Mouse (Mus musculus): ENCODE measurements at regions not wholly inside any gene's neighbourhood (a gene's known extent, or its start where the extent isn't known, plus 50 kb on each side); places are given as distances from the start of the nearest gene placed in this dataset.

DNA sequence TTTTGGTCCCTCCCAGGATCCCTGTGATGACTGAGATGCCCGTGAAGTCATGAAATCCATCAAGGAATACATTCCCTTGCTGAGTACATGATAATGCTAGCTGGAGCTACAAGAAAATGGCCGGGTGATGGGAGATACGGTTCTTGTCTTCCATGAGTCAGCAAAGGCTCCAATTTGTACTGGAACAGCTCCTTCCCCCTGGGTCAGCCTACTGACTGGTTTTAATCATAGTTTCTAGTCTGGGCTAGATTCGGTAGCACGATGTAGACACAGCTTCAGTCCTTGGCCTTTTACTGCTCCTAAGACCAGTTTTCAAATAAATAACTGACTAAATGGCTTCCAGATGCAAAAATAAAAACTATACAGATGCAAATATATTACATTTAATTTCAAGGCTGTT, 557.5 kb downstream of the Epha4 start:
- H3K4me2 ChIP-seq (ENCODE audit: insufficient read depth, low read depth, poor library complexity, severe bottlenecking), result no peak overlapping the region
- in situ Hi-C loops (cut with MboI; ENCODE audit: low pct_ligation_motif_present, low pct_unique_long_range_greater_than_20kb, low sequenced_read_pairs), result no loop called here
- H3K4me1 ChIP-seq (ENCODE audit: control insufficient read depth in 1 of 2, insufficient read depth in 2 of 2), result no peaks in the 10 kb centered on the region
- no peak overlapping the region for H3K9ac ChIP-seq (ENCODE audit: insufficient read depth, low read depth)
- no peaks in the 10 kb centered on the region for H3K27me3 ChIP-seq (replicated peaks)
- no peaks in the 10 kb centered on the region for H3K79me2 ChIP-seq (replicated peaks; ENCODE audit: control insufficient read depth, extremely low read depth, insufficient read depth, poor library complexity, severe bottlenecking)
- no peaks in the 10 kb centered on the region for H3K9me3 ChIP-seq (replicated peaks; ENCODE audit: low read length)
- no peak overlapping the region for H3K4me3 ChIP-seq (replicated peaks in 1 of 3; ENCODE audit: low read depth in 2 of 3, low read length in 2 of 3, poor library complexity in 1 of 3)
- H3K27ac ChIP-seq (ENCODE audit: insufficient read depth, low read depth), result no peak overlapping the region
- H3K36me3 ChIP-seq (replicated peaks in 1 of 2; ENCODE audit: control insufficient read depth in 1 of 2, insufficient read depth in 1 of 2, low read length in 1 of 2), result no peaks in the 10 kb centered on the region
- TF ChIP-seq ZC3H11A (IDR thresholded peaks at IDR 0.05; ENCODE audit: low read depth, low read length) (no peak), E2F4 (IDR thresholded peaks at IDR 0.05; ENCODE audit: insufficient replicate concordance, low read depth, low read length) (no peak), MEF2A (IDR thresholded peaks at IDR 0.05; ENCODE audit: borderline replicate concordance, low read depth, low read length) (no peak), EP300 (IDR thresholded peaks at IDR 0.05; ENCODE audit: low read length) (no peak), BHLHE40 (IDR thresholded peaks at IDR 0.05; ENCODE audit: low read depth, low read length) (no peak), ZMIZ1 (IDR thresholded peaks at IDR 0.05; ENCODE audit: low read depth, low read length) (no peak), CHD2 (IDR thresholded peaks at IDR 0.05; ENCODE audit: low read length) (no peak), SMC3 (IDR thresholded peaks at IDR 0.05; ENCODE audit: low read depth, low read length) (no peak), RAD21 (IDR thresholded peaks at IDR 0.05; ENCODE audit: low read depth, low read length) (no peak), MYC (IDR thresholded peaks at IDR 0.05; ENCODE audit: low read depth, low read length) (no peak), CHD1 (IDR thresholded peaks at IDR 0.05; ENCODE audit: low read depth, low read length) (no peak), TBP (conservative IDR thresholded peaks at IDR 0.05; ENCODE audit: low read depth, low read length) (no peak), JUN (IDR thresholded peaks at IDR 0.05; ENCODE audit: insufficient read depth, low read depth, low read length) (no peak), HCFC1 (IDR thresholded peaks at IDR 0.05; ENCODE audit: low read depth, low read length) (no peak), UBTF (IDR thresholded peaks at IDR 0.05; ENCODE audit: low read depth, low read length) (no peak), ZKSCAN1 (IDR thresholded peaks at IDR 0.05; ENCODE audit: borderline replicate concordance, low read depth, low read length) (no peak), PAX5 (IDR thresholded peaks at IDR 0.05; ENCODE audit: low read length) (no peak), TCF12 (IDR thresholded peaks at IDR 0.05; ENCODE audit: low read depth, low read length) (no peak), ETS1 (conservative IDR thresholded peaks at IDR 0.05; ENCODE audit: low read depth, low read length) (no peak), RCOR1 (conservative IDR thresholded peaks at IDR 0.05; ENCODE audit: low read depth, low read length) (no peak)
- DNase-seq (ENCODE audit: extremely low read depth), result no peak
- dilution Hi-C loops (cut with MboI; ENCODE audit: extremely low pct_ligation_motif_present, extremely low pct_unique_long_range_greater_than_20kb, low sequenced_read_pairs), result no loop called here

- dilution Hi-C loops (cut with MboI; ENCODE audit: extremely low pct_ligation_motif_present, extremely low pct_unique_long_range_greater_than_20kb, low sequenced_read_pairs), result no loop called here
- TF ChIP-seq JUN (IDR thresholded peaks at IDR 0.05; ENCODE audit: insufficient read depth, low read depth, low read length), result no peak
- TF ChIP-seq NELFE (IDR thresholded peaks at IDR 0.05; ENCODE audit: low read depth, low read length), result no peak
- no peak for TF ChIP-seq ZNF384 (IDR thresholded peaks at IDR 0.05; ENCODE audit: low read depth, low read length)
- TF ChIP-seq MAZ (IDR thresholded peaks at IDR 0.05; ENCODE audit: low read depth, low read length), result no peak
- TF ChIP-seq MAX (IDR thresholded peaks at IDR 0.05; ENCODE audit: low read length), result no peak
- TF ChIP-seq SMC3 (IDR thresholded peaks at IDR 0.05; ENCODE audit: low read depth, low read length), result no peak
- TF ChIP-seq MYC (IDR thresholded peaks at IDR 0.05; ENCODE audit: low read depth, low read length), result no peak
- TF ChIP-seq PAX5 (IDR thresholded peaks at IDR 0.05; ENCODE audit: low read length), result no peak
- no peak for TF ChIP-seq EP300 (IDR thresholded peaks at IDR 0.05; ENCODE audit: low read length)
- TF ChIP-seq E2F4 (IDR thresholded peaks at IDR 0.05; ENCODE audit: insufficient replicate concordance, low read depth, low read length), result no peak
- no peak for TF ChIP-seq MXI1 (IDR thresholded peaks at IDR 0.05; ENCODE audit: low read depth, low read length)
- no peak for TF ChIP-seq IRF4 (IDR thresholded peaks at IDR 0.05; ENCODE audit: low read depth, low read length)
- no peak for TF ChIP-seq USF2 (conservative IDR thresholded peaks at IDR 0.05; ENCODE audit: low read depth, low read length)
- TF ChIP-seq TBP (conservative IDR thresholded peaks at IDR 0.05; ENCODE audit: low read depth, low read length), result no peak
- no peak for TF ChIP-seq NRF1 (IDR thresholded peaks at IDR 0.05; ENCODE audit: low read depth, low read length)
- H3K27ac ChIP-seq (ENCODE audit: insufficient read depth, low read depth), result no peak overlapping the region
Measured at GRCm38 (mm10) chr1:76958706-76959105, 556.2 kb downstream of the Epha4 start.

More at GRCm38 (mm10) chr1:76958706-76959105, 556.2 kb downstream of the Epha4 start:
- in situ Hi-C loops (cut with MboI; ENCODE audit: low pct_ligation_motif_present, low pct_unique_long_range_greater_than_20kb, low sequenced_read_pairs), result no loop called here
- Histone ChIP-seq H3K36me3 (replicated peaks in 1 of 2; ENCODE audit: control insufficient read depth in 1 of 2, insufficient read depth in 1 of 2, low read length in 1 of 2) (no peaks in the 10 kb centered on the region), H3K79me2 (replicated peaks; ENCODE audit: control insufficient read depth, extremely low read depth, insufficient read depth, poor library complexity, severe bottlenecking) (no peaks in the 10 kb centered on the region), H3K4me3 (replicated peaks in 1 of 3; ENCODE audit: low read depth in 2 of 3, low read length in 2 of 3, poor library complexity in 1 of 3) (no peak overlapping the region), H3K9ac (ENCODE audit: insufficient read depth, low read depth) (no peak overlapping the region), H3K4me1 (ENCODE audit: control insufficient read depth in 1 of 2, insufficient read depth in 2 of 2) (no peaks in the 10 kb centered on the region), H3K27me3 (replicated peaks) (no peaks in the 10 kb centered on the region), H3K4me2 (ENCODE audit: insufficient read depth, low read depth, poor library complexity, severe bottlenecking) (no peak overlapping the region), H3K9me3 (replicated peaks; ENCODE audit: low read length) (no peaks in the 10 kb centered on the region)
- no peak for DNase-seq (ENCODE audit: extremely low read depth)

Data from CH12.LX (cell line).